Mouse (Mus musculus) right cerebral cortex, postnatal 14 days (tissue): Measurements from ENCODE around the gene Lsamp.

Experiments
- DNase-seq: peaks from one replicate; pipeline ENCODE4 v3.0.0; 2022

The Lsamp gene

GRCm38 (mm10) chr16:41965636-41966035, 1981.5 kb downstream of the Lsamp start:
- no peak for DNase-seq

DNA sequence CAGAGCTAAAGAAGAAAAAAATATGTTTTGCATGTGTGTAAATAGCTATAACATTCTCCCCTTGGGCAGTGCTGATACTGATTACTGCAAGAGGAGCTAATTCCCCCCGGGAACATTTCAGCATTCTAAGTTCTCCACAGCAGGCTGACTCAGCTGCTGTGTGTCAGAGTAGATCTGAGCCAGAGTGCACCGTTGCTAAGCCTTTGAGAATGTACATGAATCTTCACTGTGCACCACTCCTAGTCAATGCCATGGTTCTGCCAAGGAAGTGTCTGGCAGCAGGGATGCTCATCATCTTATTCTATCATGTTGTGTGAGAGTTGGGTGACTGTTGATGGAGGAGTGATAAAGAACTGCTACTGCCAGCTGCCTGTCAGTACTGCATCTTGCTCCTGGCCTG, 1985.1 kb downstream of the Lsamp start:
- no peak for DNase-seq

GRCm38 (mm10) chr16:41974866-41975719, 1990.9 kb downstream of the Lsamp start:
- peak; percentile 5 for DNase-seq

GRCm38 (mm10) chr16:41976897-41977296, 1992.7 kb downstream of the Lsamp start:
- DNase-seq, result no peak

DNA sequence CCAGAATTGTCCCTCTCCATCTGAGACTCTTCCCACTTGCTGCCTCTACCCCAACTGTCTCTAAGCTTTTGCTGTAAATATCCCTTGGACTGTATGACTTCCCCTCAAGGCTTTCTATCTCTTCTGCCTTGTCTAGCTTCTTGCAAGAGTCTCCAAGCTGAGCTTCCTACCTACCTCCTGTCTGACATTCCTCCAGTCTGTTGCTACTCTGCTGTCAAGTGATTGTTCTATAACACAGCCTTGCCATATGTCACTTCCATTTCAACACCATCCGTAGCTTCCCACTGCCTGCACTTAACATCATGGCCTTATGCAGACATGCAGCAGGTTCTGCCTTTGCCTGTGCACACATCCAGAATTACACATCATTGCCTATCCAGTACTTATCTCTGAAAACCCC, 2012.8 kb downstream of the Lsamp start:
- no peak for DNase-seq

DNA sequence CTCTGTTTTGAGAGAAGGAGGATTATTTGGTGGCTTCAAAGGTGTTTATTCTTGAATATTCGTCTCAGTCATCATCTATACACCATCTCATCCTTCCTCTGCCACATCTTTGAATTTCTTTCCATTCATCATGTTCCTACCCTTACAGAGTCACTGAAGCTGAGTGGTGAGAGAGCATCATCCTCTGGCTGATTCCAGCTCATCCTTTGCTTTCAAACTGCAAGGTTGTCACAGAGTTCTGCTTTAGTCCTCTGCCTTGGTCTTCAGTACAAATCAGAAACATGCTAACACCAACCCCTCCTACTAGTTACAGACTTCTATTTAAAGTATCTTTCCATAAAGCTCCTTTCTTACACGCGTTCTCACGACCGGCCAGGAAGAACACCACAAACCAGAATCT, 2018.8 kb downstream of the Lsamp start:
- DNase-seq, result no peak

GRCm38 (mm10) chr16:42003506-42003905, 2019.3 kb downstream of the Lsamp start:
- peak; percentile 23 for DNase-seq

GRCm38 (mm10) chr16:42004166-42004565, 2020.0 kb downstream of the Lsamp start:
- no peak for DNase-seq

DNA sequence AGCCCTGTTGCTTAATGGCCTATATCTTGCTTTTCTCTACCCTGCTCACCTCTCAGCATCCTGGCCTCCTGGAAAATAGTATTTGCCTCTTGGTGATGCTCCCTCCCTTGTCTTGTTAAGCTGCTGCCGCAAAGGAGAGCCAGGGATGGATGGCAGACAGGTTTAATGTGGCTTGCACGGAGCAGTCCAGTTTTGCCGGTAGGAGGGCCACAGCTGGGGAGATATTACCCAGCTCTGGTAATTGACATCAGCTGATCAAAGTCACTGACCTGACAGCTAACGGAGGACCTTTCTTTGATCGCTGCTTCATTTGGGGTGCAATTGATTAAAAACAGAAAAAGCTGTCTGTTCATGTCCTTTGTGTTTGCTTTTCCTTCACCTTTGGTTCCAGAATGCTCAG, 2030.8 kb downstream of the Lsamp start:
- DNase-seq, result no peak

- DNase-seq, result no peak
These were observed 2031.3 kb downstream of the Lsamp start for GRCm38 (mm10) chr16:42015443-42015842.

GRCm38 (mm10) chr16:42016791-42017643, 2032.9 kb downstream of the Lsamp start:
- no peak for DNase-seq

GRCm38 (mm10) chr16:42022566-42022965, 2038.4 kb downstream of the Lsamp start:
- no peak for DNase-seq

DNA sequence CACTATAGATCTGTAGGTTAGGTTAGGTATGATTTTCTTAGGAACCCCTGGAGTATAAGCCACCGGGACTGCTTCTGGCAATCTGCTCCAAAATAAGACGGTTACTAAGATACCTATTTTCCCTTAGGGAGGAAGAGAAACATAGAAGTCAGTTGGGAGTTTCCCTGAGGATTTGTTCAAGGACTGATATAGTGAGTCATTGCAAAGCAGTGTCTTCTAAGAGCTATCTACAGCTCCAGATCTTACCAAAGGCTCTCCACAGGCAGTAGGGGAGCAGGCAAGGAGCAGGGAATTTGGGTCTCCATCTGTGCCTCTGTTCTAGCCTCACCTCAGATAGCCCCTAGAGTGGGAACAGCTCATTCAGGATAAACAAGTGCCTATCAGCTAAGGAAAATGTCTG, 2047.9 kb downstream of the Lsamp start:
- no peak for DNase-seq

DNA sequence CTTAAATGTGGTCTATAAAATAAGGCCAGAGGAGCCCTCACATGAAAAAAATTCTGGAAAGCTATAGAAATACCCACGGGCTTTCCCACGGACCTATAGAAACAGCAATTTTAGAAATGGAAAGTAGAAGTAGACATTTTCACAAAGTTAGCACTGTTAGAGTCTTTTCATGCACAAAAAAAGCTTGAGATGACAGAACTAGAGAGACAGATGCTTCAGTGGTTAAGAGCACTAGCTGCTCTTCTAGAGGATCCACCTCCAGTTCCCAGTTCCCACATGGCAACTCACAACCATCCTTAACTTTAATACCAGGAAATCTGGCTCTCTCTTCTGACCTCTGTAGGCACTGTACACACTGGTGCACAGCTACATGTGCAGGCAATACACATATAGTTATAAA, 2049.3 kb downstream of the Lsamp start:
- DNase-seq, result no peak

- no peak for DNase-seq
These were observed 2064.0 kb downstream of the Lsamp start for GRCm38 (mm10) chr16:42048138-42048537.

GRCm38 (mm10) chr16:42059927-42060326, 2075.8 kb downstream of the Lsamp start:
- DNase-seq, result no peak

GRCm38 (mm10) chr16:42074325-42074724, 2090.2 kb downstream of the Lsamp start:
- DNase-seq, result no peak

GRCm38 (mm10) chr16:42079573-42079972, 2095.4 kb downstream of the Lsamp start:
- no peak for DNase-seq

- DNase-seq, result no peak
These were observed 2097.4 kb downstream of the Lsamp start for GRCm38 (mm10) chr16:42081611-42082010.

DNA sequence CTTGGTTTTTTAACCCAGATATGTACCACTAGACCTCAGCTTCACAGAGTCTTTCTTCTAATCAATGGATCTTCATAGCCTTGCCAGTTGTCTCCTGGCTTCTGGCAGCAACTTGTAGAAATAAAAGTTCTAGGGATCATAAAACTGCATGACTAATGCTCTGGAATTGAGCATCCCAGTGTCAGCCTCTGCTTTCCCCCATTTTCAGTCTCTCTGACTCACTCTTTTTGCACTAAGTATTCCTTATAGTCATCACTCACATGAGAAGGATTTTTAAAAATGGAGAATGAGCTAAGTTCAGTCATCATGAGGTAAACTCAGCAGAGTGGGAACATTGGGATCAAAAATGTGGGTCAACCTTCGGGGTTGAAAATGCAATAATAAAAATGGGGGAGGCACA, 2113.3 kb downstream of the Lsamp start:
- DNase-seq, result no peak

- no peak for DNase-seq
These were observed 2118.0 kb downstream of the Lsamp start for GRCm38 (mm10) chr16:42102186-42102585.

GRCm38 (mm10) chr16:42102635-42103034, 2118.5 kb downstream of the Lsamp start:
- DNase-seq, result no peak

DNA sequence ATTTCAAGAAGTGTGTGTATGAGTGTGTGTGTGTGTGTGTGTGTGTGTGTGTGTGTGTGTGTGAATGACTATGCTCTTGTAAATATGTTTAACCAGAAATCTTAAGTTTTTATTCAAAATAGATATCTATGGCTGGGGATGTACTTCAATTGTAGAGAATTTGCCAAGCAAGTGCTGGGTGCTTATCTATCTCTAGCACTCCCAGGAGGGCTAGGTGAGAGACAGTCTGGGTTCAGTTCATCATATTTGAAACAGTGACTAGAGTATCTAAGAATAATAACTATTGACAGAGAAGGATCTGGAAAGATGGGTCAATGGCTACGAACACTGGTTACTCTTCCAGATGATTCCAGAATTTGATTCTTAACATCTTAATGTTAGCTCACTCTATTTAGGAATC, 2128.1 kb downstream of the Lsamp start:
- DNase-seq, result no peak

DNA sequence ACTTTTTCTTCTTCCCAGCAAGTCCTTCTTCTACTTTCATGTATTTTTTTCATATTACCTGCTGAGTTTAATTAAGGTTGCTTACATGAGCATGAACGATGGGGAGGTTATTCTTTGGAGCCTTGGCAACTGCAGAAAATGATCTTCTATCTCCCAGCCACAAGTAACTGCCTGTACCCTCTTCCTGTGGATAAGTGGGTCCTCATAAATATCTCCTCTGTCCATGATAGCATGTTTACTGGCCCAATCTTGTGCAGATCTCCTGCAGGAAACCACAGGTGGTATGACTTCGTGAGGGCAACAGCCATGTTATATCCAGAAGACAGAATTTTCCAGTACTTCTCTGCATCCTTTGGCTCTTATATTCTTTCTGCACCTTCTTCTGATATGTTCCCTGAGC, 2129.1 kb downstream of the Lsamp start:
- no peak for DNase-seq
